Mouse (Mus musculus) stomach, embryonic 16.5 days (tissue): Measurements from ENCODE around the gene Bicra. TPM values are rescaled to one million over a fixed set of nuclear protein-coding genes. Genes with fewer than 3 reads are reported as not detected.

Source experiments
- ATAC-seq: fragments of 200-750 bp; cut with Nextera tagmentation; 2 replicates; pipeline ENCODE4 v1.8.0; 2017; ENCODE audit warnings: moderate number of reproducible peaks, moderate TSS enrichment; ENCODE audit not compliant: insufficient read depth, low FRiP score
- H3K27ac ChIP-seq: fragments of 300-500 bp; sonication (generic); 2 replicates; pipeline ENCODE4 v1.5.1; 2014; ENCODE audit warnings: low read length
- H3K27me3 ChIP-seq: fragments of 300-500 bp; sonication (generic); 2 replicates; pipeline ENCODE4 v1.6.1; 2014; ENCODE audit warnings: low read length, control low read depth, mixed read lengths; ENCODE audit not compliant: control insufficient read depth, insufficient read depth
- H3K36me3 ChIP-seq: fragments of 300-500 bp; sonication (generic); 2 replicates; pipeline ENCODE4 v1.6.1; 2014; ENCODE audit warnings: low read length; ENCODE audit not compliant: control insufficient read depth, insufficient read depth
- H3K4me1 ChIP-seq: fragments of 300-500 bp; sonication (generic); 2 replicates; pipeline ENCODE4 v1.6.1; 2014; ENCODE audit warnings: low read length, control low read depth, mixed read lengths; ENCODE audit not compliant: control insufficient read depth, insufficient read depth
- H3K4me2 ChIP-seq: fragments of 300-500 bp; sonication (generic); 2 replicates; pipeline ENCODE4 v1.6.1; 2014; ENCODE audit warnings: low read depth, low read length, mixed read lengths
- H3K4me3 ChIP-seq: fragments of 300-500 bp; sonication (generic); replicated peaks from 2 replicates; pipeline ENCODE4 v1.5.1; 2014; ENCODE audit warnings: mild to moderate bottlenecking, low read length
- H3K9ac ChIP-seq: fragments of 300-500 bp; sonication (generic); 2 replicates; pipeline ENCODE4 v1.6.1; 2014; ENCODE audit warnings: low read length
- H3K9me3 ChIP-seq: fragments of 300-500 bp; sonication (generic); replicated peaks from 2 replicates; pipeline ENCODE4 v1.6.1; 2016; ENCODE audit warnings: low read length, control low read depth; ENCODE audit not compliant: control insufficient read depth
- WGBS: fragments of 180-500 bp; shearing (Covaris S2); extraction: QIAGEN DNeasy Blood & Tissue Kit; methylation state at CpG from one replicate; pipeline ENCODE4 v1.1.7; 2014; 5-methylcytosine and 5-hydroxymethylcytosine counted together
- polyA plus RNA-seq: library from polyadenylated mRNA; unstranded; fragments of >200 nt; fragmentation: Nextera tagmentation; extraction: Ambion mirVana; gene quantifications from 2 replicates; pipeline ENCODE4 v1.2.1, GENCODE M21; 2015

Gene Bicra
- polyA plus RNA-seq, 1 experiment from 2014 or later: 4.5 TPM

GRCm38 (mm10) chr7:15961798-15962197 is 85.9 kb downstream of the Bicra start:
- peaks cover 44% of the 10 kb centered on the region for H3K4me1 ChIP-seq
- peaks cover 9% of the 10 kb centered on the region; the same call in 1 of the 2 replicates for H3K36me3 ChIP-seq
- peak overlapping the region; percentile 18; the same call in 1 of the 2 replicates for H3K4me3 ChIP-seq
- no peaks in the 10 kb centered on the region for H3K27me3 ChIP-seq
- no peaks in the 10 kb centered on the region for H3K9me3 ChIP-seq
- no peak for ATAC-seq
- 82% methylated on average over 7 of the region's 7 CpGs for WGBS
- peak overlapping the region; percentile 98 for H3K27ac ChIP-seq
- peak overlapping the region; percentile 48 for H3K4me2 ChIP-seq
- peak overlapping the region; percentile 59; the same call in 1 of the 2 replicates for H3K9ac ChIP-seq

DNA sequence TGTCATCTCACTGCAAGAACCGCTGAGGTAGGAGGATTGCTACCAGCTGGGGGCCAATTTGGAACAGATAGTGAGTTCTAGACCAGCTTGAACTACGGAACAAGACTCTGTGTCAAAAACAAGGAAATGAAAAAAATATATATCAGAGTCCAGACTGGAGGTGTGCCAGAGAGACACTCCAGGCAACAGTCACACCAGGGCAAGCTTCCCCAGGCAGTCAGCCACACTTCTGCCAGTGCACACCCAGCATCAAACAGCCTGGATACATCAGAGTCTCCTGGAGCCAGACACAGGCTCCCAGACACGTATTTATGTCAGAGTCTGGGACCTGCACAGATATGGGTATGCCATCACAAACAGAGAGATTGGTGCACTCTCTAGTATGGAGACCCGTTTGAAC is 86.5 kb downstream of the Bicra start:
- H3K36me3 ChIP-seq: peaks cover 13% of the 10 kb centered on the region; the same call in 1 of the 2 replicates
- H3K4me1 ChIP-seq: peaks cover 44% of the 10 kb centered on the region
- no peak overlapping the region for H3K9ac ChIP-seq
- H3K27me3 ChIP-seq: no peaks in the 10 kb centered on the region
- H3K4me2 ChIP-seq: no peak overlapping the region
- no peaks in the 10 kb centered on the region for H3K9me3 ChIP-seq
- 50% methylated on average over 4 of the region's 4 CpGs for WGBS
- H3K4me3 ChIP-seq: no peak overlapping the region
- peak overlapping the region; percentile 98 for H3K27ac ChIP-seq
- ATAC-seq: no peak

DNA sequence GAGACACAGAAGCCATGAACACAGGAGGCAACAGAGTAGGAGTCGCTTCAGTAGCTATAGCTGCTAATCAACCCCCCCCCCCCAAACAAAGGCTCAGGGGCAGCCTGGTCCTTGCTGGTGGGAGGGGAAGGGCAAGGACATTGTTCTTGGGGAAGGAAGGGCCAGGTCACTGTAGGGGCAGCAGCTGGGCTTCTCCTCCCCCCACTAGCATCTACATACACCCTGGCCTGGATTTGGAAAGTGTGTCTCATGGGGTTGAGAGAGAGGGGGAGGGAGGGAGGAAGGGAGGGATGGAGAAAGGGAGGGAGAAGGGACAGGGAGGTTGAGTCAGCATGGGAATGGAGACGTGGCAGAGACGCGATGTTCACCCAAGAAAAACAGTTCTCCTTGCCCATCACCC is 87.0 kb downstream of the Bicra start:
- H3K4me2 ChIP-seq: no peak overlapping the region
- H3K27ac ChIP-seq: 0 out of 2 replicates have a peak overlapping the region, but pooled peaks have one; percentile 98
- H3K27me3 ChIP-seq: no peaks in the 10 kb centered on the region
- H3K9me3 ChIP-seq: no peaks in the 10 kb centered on the region
- no peak overlapping the region for H3K9ac ChIP-seq
- peaks cover 43% of the 10 kb centered on the region for H3K4me1 ChIP-seq
- ATAC-seq: no peak
- no peak overlapping the region for H3K4me3 ChIP-seq
- peaks cover 13% of the 10 kb centered on the region; the same call in 1 of the 2 replicates for H3K36me3 ChIP-seq
- 39% methylated on average over 4 of the region's 4 CpGs for WGBS

- Histone ChIP-seq H3K27me3 (no peaks in the 10 kb centered on the region), H3K9me3 (peaks cover 3% of the 10 kb centered on the region; the same call in 1 of the 2 replicates), H3K27ac (no peak overlapping the region; the same call in 1 of the 2 replicates), H3K4me1 (0 out of 2 replicates have a peak, but pooled peaks cover 7% of the 10 kb centered on the region), H3K4me3 (no peak overlapping the region), H3K4me2 (no peak overlapping the region), H3K36me3 (peaks cover 26% of the 10 kb centered on the region), H3K9ac (no peak overlapping the region)
- ATAC-seq: no peak
- 63% methylated on average over 5 of the region's 5 CpGs for WGBS
These were observed 91.6 kb downstream of the Bicra start for GRCm38 (mm10) chr7:15956143-15956542.

DNA sequence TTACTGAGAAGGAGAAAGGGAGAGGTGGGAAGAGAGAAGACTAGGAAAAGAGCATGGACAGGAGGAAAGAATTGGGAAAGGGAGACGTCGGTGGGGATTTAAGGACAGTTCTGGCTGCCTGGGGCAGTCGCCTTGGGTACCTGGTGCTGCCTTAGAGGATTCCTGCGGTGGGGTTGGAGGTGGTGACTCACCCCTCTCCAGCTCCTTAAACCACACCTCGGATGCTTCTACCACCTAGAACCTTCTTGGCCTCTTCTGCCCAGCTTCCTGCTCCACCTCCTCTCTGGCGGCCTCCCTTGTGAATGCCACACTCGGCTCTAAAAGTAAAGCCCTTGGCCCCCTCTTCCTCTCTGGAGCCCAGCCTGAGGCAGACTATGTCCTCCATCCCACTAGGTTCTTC is 92.2 kb downstream of the Bicra start:
- Histone ChIP-seq H3K27ac (peak overlapping the region; percentile 42), H3K4me1 (0 out of 2 replicates have a peak, but pooled peaks cover 4% of the 10 kb centered on the region), H3K4me3 (no peak overlapping the region), H3K4me2 (peak overlapping the region; percentile 40), H3K9ac (0 out of 2 replicates have a peak overlapping the region, but pooled peaks have one; percentile 22), H3K36me3 (peaks cover 26% of the 10 kb centered on the region), H3K9me3 (peaks cover 3% of the 10 kb centered on the region; the same call in 1 of the 2 replicates), H3K27me3 (no peaks in the 10 kb centered on the region)
- WGBS: 33% methylated on average over 7 of the region's 7 CpGs
- ATAC-seq: peak; percentile 23; the same call in 1 of the 2 replicates

DNA sequence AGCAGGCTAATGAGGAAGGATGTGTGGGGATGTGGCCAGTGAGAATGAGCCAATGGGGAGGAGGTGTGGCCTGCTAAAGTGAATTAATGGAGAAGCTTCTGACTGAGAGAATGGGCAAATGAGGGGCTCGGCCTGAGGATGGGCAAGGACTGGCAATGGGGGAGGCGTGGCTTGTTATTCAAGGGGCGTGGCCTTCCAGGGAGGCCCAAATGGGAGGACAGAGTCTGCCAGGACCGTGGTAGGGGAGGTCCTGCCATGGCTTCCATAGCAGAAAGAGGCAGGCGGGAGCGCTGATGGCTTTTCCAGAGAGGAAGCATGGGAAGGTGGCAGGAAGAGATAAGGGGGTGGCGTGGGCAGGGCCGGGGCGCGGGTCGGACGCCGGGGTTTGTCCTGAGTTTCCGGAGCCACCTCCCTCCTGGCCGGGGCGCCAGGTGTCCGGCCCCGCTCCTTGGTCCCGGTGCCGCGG is 92.7 kb downstream of the Bicra start:
- peaks cover 3% of the 10 kb centered on the region; the same call in 1 of the 2 replicates for H3K9me3 ChIP-seq
- H3K4me3 ChIP-seq: 0 out of 2 replicates have a peak overlapping the region, but pooled peaks have one; percentile 3
- H3K4me2 ChIP-seq: peak overlapping the region; percentile 40
- H3K9ac ChIP-seq: 0 out of 2 replicates have a peak overlapping the region, but pooled peaks have one; percentile 22
- peak; percentile 56 for ATAC-seq
- H3K4me1 ChIP-seq: 0 out of 2 replicates have a peak, but pooled peaks cover 4% of the 10 kb centered on the region
- H3K27ac ChIP-seq: peak overlapping the region; percentile 42
- no peaks in the 10 kb centered on the region for H3K27me3 ChIP-seq
- WGBS: 14% methylated on average over 21 of the region's 21 CpGs
- peaks cover 27% of the 10 kb centered on the region for H3K36me3 ChIP-seq

- Histone ChIP-seq H3K4me1 (0 out of 2 replicates have a peak, but pooled peaks cover 4% of the 10 kb centered on the region), H3K9me3 (peaks cover 3% of the 10 kb centered on the region; the same call in 1 of the 2 replicates), H3K4me3 (no peak overlapping the region), H3K4me2 (no peak overlapping the region), H3K27me3 (no peaks in the 10 kb centered on the region), H3K27ac (no peak overlapping the region), H3K36me3 (peaks cover 32% of the 10 kb centered on the region), H3K9ac (no peak overlapping the region)
- 0 out of 2 replicates have a peak, but pooled peaks have one; percentile 8 for ATAC-seq
- 85% methylated on average over 7 of the region's 7 CpGs for WGBS
These were observed 93.3 kb downstream of the Bicra start for GRCm38 (mm10) chr7:15954436-15954835.

GRCm38 (mm10) chr7:15953307-15954074 is 94.2 kb downstream of the Bicra start:
- no peak overlapping the region for H3K9ac ChIP-seq
- no peak overlapping the region for H3K27ac ChIP-seq
- H3K4me1 ChIP-seq: peaks cover 9% of the 10 kb centered on the region; the same call in 1 of the 2 replicates
- no peaks in the 10 kb centered on the region for H3K27me3 ChIP-seq
- no peak overlapping the region for H3K4me3 ChIP-seq
- peaks cover 3% of the 10 kb centered on the region; the same call in 1 of the 2 replicates for H3K9me3 ChIP-seq
- no peak overlapping the region for H3K4me2 ChIP-seq
- no peak for ATAC-seq
- peaks cover 35% of the 10 kb centered on the region for H3K36me3 ChIP-seq
- WGBS: 87% methylated on average over 13 of the region's 13 CpGs

GRCm38 (mm10) chr7:15952416-15952815 is 95.3 kb downstream of the Bicra start:
- Histone ChIP-seq H3K9ac (no peak overlapping the region), H3K4me3 (no peak overlapping the region), H3K27ac (no peak overlapping the region), H3K4me2 (no peak overlapping the region), H3K36me3 (peaks cover 32% of the 10 kb centered on the region), H3K9me3 (peaks cover 3% of the 10 kb centered on the region; the same call in 1 of the 2 replicates), H3K4me1 (peaks cover 13% of the 10 kb centered on the region), H3K27me3 (no peaks in the 10 kb centered on the region)
- WGBS: 62% methylated on average over 3 of the region's 3 CpGs
- ATAC-seq: no peak
